Mouse (Mus musculus): ENCODE results near the gene Kcnk1.

Kcnk1 gene

DNA sequence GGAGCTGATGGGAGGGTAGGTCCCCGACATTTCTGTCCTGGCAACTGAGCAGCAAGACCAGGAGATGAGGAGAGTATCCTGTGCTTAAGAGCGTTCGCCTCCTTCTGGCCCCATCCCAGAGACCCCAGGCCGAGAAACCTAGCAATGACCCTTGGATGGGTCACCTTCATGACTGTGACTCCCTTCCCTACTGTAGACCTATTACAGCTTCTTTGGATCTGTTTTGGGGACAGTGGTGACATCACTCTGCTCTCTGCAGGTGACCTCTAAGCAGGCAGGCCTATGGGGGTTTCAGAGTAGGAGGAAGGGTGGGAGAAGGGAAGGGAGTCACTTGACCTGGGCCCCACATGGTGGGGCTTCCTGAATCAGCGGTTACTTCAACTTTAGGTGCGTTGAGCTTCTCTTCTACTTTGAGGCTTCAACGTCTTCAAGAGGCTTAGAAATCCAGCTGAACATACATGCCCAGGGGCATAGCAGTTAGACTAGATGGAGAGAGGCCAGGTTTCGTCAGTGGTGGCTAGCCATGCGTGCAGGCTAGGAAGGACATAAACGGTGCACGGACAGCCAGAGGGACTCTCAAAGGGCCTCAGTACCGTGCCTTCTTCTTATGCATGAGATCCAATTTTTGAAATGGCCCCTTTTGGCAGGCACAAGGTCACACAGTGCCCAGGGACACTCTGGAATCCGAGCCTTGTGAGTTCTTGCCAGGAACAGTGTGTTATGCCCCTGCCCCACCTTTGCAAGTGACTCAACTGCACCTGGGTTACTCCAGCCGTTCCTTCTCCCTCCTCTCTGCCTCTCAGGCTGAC is 1.3 kb downstream of the Kcnk1 start:
- peak; percentile 43 for DNase-seq (ENCODE audit: low spot score)

- no peak for DNase-seq (ENCODE audit: low spot score)
Measured at GRCm38 (mm10) chr8:125996980-125997379, 2.0 kb downstream of the Kcnk1 start.

GRCm38 (mm10) chr8:125997550-125997949 is 2.6 kb downstream of the Kcnk1 start:
- DNase-seq (ENCODE audit: low spot score) = no peak

GRCm38 (mm10) chr8:125999842-126000395 is 4.9 kb downstream of the Kcnk1 start:
- no peak for DNase-seq (ENCODE audit: low spot score)

- DNase-seq (ENCODE audit: low spot score) = no peak
Measured at GRCm38 (mm10) chr8:126003546-126003945, 8.6 kb downstream of the Kcnk1 start.

- no peak for DNase-seq (ENCODE audit: low spot score)
Measured at GRCm38 (mm10) chr8:126004953-126005352, 10.0 kb downstream of the Kcnk1 start.

DNA sequence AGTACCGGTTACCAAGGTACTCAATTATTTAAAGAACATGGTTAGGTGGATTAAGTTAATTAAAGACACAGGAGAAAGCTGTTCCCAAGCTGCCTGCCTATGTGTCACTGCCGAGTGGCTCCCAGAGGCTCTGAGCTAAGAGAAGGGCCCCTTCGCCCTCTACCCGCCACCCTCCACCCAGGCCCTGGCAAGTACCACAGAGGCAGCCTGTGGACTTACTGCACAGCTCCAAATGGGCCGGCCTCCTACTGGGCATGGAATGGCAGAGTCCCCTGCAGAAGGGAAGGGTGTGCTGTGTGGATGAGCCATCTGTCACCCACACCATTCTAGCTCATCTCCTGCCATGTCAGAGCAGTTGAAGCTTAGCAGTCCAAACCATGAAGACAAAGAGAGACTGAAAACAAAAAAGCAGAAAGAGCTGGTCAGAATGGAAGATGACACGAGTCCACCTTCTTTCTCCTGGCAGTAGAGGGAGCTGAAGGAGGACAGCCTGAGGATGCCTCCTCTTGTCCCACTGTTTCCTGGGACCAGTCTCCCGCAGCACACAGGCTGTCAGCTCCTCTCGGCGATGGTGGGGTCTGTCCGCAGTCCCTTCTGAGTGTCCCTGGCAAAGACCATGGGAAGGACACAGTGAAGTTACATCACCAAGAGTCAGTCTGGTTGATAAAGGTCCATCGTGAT is 11.5 kb downstream of the Kcnk1 start:
- no peak for DNase-seq (ENCODE audit: low spot score)

DNA sequence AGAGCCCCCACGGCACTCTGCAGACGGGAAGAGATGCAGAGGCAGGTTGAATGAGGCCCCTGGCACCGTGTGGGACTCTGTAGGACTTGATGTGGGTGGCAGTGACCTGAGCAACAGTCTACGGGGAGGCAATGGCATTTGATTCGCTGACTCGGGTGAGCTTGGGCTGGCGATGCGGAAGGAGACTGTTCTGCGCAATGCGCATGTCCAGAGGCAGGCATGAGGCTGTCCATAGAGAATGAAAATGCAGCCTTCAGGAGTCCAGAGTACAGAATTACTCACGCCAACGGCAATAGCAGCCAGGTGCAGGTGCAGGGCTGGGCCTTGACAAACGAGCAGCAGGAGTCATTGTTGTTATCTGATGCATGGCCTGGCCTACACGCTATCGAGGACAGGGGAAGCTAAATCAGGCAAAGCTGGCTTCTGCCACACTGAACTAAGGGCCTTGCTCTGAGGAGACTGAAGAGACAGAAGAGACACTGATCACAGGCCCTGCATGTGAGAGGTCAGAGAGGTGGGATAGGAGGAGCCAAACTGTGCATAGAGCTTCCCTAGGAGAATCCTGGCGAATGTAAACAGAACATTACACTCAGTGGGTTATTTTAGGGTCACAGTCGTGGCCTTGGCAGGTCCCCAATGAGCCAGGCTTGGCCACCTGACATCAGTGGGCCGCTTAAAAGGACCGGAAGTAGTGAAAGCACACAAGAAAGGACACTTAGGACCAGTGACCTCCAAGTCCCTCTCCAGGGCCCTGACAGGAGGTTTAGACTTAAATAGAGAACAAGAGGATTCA is 12.8 kb downstream of the Kcnk1 start:
- no peak for DNase-seq (ENCODE audit: low spot score)

DNA sequence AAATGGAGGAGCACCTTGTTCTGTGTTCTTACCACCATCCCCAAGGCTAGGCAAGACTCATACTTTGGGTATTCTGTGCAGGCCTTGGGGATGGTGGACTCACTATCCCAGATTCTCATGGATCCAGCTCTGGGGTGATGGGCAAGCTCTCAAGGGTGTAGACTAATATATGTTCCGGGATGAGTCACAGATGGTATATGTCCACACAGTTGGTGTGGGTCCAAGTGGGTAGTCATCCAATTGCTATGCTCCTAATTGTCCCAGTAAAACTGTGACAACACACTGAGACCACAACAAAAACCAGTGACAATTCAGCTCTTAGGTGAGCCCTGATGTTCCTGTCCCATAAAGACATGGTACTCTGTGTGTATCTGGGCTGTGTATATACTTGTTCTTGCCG is 14.0 kb downstream of the Kcnk1 start:
- DNase-seq (ENCODE audit: low spot score) = no peak

DNA sequence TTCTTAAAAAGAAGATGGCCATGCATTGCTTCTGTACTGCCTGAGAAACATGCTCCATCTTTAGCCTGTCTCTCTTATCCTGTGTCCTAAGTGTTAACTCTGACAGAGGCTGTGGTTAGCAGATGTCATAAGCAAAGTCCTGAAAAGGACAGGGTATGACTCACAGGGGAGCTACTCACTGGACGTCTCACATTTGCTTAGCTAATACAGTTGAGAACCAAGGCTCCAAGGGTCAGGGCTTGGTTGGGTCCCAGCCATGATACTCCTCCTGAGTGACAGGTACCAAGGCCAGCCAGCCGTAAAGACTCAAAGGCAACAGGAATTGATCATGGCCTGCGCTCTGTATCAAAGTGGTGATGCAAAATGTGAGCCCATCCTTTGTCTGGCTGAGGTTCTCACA is 15.9 kb downstream of the Kcnk1 start:
- no peak for DNase-seq (ENCODE audit: low spot score)

DNA sequence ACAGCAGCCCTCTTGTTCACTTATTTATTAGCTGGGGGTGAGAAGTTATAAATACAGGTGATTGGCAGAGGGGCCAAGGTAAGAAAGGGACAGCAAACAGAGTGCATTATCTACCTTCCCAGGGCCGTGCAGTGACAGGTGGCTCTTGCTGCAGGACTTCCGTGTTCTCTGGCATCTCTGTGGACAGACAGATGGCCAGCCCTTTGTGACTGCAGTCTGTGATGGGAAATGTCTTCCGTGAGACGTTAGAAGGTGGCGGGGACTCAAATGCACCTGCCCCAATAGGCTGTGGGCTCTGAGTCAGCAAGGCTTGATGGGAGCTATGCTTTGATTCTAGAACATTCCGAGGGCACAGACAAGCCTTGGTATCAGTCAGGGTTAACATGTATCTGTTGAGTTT is 17.4 kb downstream of the Kcnk1 start:
- no peak for DNase-seq (ENCODE audit: low spot score)

DNA sequence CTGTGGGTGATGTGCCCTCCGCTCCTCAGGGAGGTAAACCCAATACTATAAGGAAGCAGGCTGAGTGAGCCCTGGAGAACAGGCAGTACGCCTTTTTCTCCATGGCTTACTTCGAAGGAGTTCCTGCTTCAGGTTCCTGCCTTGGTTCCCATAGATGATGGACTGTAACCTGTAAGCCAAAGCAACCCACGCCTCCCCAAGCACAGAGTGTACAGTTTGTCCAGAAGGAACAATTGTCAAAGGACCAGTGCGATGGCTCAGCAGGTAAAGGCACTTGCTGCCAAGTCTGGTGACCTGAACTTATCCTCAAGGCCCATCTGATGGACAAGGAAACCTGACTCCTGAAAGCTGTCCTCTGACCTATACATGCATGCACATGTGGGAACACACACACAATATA is 18.7 kb downstream of the Kcnk1 start:
- no peak for DNase-seq (ENCODE audit: low spot score)

DNA sequence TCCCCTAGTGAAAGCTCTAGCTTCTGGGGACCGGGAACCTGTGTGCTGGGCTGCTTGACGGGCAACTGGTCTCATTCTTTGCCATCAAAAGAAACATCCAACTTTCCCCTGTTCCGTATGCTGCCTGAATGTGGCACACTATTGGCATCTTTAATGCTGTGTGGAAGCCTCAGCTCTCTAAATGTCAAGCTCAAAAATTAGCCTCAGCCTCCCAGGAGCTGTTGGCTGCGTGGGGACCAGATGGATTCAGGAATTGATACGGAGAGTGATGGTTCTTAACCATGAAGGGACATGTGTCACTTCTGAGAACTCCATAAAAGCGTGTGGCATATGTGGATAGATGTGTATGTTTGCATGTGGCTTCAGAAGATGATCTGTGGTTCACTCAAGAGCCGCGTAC is 27.0 kb downstream of the Kcnk1 start:
- DNase-seq (ENCODE audit: low spot score) = no peak

- DNase-seq (ENCODE audit: low spot score) = no peak
Measured at GRCm38 (mm10) chr8:126023706-126024305, 28.8 kb downstream of the Kcnk1 start.

- no peak for DNase-seq (ENCODE audit: low spot score)
Measured at GRCm38 (mm10) chr8:126024891-126025290, 29.9 kb downstream of the Kcnk1 start.

DNA sequence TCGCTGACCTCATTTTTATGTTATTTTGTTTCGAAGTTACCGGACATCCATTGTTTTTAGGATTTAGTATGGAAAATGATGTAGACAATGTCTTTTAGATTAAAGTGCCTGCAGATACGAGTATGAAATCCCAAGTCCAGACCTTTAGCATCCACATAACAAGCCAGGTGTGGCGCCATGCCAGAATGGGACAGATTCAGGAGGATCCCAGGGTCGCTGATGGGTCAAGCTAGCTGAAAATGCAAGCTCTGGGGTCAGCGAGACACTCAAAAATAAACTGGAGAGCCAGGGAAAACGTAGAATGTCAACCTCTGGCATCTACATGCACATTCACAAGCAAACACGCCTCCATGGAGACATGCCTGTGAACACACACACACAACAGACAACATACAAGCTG is 31.2 kb downstream of the Kcnk1 start:
- no peak for DNase-seq (ENCODE audit: low spot score)

GRCm38 (mm10) chr8:126026584-126026983 is 31.6 kb downstream of the Kcnk1 start:
- DNase-seq (ENCODE audit: low spot score) = no peak

GRCm38 (mm10) chr8:126027486-126027885 is 32.5 kb downstream of the Kcnk1 start:
- DNase-seq (ENCODE audit: low spot score) = no peak

DNA sequence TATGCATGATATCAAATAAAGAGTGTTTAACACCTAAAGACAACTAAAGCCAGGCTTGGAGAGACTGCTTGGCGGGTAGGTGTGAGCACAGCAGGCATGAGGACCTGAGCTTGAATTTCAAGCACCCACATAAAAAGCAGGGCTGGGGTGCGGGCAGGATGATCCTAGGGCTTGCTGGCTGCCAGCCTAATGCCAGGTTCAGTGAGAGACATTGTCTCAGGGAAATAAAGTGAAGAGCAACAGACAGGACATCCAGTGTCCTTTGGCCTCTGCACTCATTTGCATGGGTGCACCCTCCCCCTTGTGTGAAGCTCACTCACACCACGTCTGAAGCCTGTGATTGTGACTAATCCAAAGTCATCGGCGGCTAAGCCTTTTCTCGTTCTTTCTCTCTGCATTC is 34.0 kb downstream of the Kcnk1 start:
- no peak for DNase-seq (ENCODE audit: low spot score)

DNA sequence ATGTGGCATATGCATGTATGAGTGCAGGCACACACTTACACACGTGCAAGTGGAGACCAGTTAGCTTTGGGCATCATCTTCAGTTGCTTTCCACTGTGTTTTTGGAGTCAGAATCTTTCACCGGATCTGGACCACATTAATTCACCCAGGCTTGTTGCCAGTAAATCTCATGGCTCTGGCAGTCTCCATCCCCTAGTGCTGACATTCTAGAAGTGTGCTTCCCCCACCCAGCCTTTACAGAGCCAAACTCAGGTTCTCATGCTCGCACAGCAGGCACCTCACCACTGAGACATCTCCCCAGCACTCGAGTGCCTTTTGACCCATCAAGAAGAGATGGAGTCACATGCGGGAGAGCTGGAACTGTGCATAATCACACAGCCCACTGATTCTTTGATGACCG is 37.8 kb downstream of the Kcnk1 start:
- DNase-seq (ENCODE audit: low spot score) = no peak

GRCm38 (mm10) chr8:126035046-126035445 is 40.1 kb downstream of the Kcnk1 start:
- DNase-seq (ENCODE audit: low spot score) = no peak

DNA sequence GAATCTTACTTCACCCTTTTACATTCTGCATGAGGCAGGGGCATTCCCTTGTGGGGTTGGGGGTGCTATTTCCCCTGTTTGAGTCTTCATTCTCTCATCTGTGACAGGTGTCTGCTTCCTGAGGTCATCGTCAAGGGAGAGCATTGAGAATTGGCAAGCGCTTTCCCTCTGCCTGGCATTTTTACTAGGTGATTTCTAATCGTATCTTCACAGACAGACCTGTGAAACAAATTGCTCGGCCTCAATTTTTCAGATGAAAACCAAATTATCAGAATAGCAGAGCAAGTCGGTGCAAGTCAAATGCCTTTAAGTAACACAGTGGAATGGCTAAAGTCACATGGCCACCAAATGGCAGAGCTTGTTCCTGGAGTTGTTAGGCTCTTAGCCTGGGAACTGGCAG is 41.4 kb downstream of the Kcnk1 start:
- DNase-seq (ENCODE audit: low spot score) = no peak
